Mouse (Mus musculus): ENCODE measurements around the gene Plin3.

Gene Plin3

DNA sequence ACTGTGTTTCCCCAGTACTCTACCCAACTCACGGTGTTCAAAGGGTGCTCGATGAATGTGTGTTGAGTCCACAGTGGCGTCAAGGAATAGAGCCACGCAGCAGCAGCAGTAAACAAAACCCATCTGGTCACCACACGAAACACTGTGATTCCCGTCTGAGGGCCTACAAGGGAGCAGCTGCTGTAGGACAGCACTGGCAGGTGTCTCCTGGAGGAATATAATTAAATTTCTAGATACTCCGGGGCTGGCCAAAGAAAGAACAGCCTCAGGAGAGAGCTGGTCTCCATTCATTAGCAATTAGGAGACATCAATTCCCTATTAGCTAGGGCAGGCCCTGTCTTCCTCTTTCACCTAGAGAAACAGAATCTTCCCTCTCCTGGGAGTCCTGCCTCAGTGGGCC, 47.1 kb downstream of the Plin3 start:
- DNase-seq (ENCODE audit: low spot score), result no peak

DNA sequence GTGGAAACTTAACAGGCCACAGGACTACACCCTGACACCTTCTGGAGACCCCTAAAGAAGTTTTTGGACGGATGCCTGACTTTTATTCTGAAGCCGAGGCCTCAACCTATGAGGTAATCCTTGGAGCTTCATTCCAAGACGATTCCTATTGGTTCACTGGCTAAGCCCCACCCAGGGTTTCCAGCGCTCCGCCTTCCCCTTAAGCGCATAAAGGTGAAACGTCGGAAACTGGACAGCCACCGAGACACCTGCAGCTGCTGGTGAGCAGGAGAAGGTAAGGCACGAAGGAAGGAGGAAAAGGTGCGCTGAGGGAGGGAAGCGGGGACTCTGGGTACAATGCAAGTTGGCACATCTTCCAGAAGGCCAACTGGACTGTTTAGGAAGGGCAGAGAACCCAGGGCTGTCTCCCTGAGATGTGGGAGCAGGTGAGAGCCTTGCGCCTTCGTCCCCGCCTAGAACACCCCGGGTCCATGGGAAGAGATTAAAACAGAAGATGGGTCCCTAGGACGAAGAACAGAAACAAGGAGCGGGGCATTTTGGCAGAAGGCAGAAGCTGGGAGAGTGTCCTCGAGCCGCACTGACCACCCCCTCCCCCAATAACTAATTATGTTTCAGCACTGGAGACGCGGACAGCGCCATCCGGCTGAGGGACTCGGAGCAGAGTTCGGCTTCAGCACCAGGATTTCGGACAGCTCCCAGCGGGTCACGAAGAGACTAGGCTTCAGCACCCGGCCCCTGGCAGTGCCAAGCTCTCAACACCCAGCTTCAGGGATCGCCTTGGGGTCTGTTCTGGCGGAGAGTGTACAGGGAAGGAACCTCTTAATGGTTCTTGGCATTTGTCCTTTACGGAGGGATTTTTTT, 50.9 kb downstream of the Plin3 start:
- DNase-seq (ENCODE audit: low spot score), result peak; percentile 73

DNA sequence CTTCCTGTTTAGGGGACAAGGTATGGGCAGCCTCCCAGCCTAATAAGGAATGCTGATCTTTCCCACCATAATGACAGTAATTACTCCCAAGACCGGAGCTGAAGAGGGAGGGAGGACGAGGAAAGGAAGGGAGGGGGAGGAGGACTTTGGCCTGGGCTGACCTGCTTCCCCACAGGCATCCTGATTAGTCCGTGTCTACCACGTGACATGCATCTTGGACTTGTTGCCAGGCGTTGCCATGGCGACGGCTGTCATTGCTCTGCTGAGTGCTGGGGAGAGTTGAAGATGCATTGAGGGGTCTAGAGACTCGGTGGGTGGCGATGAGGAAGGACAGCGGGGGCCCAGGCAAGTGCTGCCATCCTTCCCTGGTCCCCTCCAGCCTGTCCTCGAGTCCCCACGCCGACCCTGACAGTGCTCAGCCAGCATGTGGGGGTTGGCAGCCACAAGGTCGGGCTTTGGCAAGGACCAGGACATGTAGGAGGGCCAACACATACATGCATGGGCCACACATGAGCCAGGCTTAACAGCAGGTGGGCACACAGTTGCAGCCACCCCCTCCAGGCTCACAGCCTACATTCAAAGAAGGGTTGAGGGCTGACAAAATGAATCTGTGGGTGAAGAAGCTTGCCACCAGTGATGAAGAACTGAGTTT, 58.7 kb downstream of the Plin3 start:
- peak; percentile 87 for DNase-seq (ENCODE audit: low spot score)

DNA sequence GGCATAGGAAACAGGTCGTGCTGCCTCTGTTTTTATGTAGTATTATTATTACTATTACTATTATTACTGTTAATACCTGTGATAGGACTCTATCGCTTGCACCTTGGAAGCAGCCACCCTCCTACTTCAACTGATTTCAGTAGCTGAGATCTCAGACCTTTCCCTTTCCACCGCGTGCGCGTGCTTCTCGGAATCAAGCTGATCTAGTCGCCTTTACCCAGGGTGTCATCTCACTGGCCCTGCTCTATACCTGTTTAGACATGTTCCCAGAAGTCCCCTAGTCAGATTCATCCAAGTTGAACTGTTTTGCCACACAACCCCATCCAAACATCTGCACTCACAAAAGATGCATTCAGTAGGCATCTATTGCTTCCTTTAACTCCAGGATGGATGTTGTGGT, 59.3 kb downstream of the Plin3 start:
- DNase-seq (ENCODE audit: low spot score), result no peak

DNA sequence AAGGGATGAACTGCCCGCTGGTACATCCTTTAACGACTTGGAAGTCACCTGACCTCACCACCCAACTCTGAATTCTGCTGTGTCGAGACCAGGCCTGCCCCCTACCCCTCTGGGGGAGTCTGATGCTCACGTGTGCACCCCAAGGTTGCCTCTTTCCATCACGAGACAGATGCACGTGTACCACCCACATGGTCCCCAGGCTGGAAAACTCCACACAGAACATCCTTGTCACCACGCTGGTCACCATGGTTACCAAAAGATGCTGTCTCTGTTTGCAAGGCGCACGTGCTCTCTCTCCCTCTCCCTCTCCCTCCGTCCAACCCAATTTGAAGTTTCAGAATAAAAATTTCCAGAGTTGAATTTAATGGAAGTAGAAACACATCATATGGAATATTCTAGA, 62.7 kb downstream of the Plin3 start:
- DNase-seq (ENCODE audit: low spot score), result peak; percentile 82

Measured in layer of hippocampus, adult 11-12 months (tissue).